Mouse (Mus musculus) ES-E14 (cell line): ENCODE measurements around the gene Ephx3.

ENCODE experiments used
- HCFC1 ChIP-seq: IDR thresholded peaks from 2 replicates; pipeline ENCODE4 v1.6.1; 2012; ENCODE audit warnings: low read length, inconsistent platforms, borderline replicate concordance; ENCODE audit not compliant: insufficient read depth
- MAFK ChIP-seq: IDR thresholded peaks from 2 replicates; pipeline ENCODE4 v1.6.1; 2014; ENCODE audit warnings: mild to moderate bottlenecking, low read depth, low read length, inconsistent platforms; ENCODE audit not compliant: insufficient read depth

DNA sequence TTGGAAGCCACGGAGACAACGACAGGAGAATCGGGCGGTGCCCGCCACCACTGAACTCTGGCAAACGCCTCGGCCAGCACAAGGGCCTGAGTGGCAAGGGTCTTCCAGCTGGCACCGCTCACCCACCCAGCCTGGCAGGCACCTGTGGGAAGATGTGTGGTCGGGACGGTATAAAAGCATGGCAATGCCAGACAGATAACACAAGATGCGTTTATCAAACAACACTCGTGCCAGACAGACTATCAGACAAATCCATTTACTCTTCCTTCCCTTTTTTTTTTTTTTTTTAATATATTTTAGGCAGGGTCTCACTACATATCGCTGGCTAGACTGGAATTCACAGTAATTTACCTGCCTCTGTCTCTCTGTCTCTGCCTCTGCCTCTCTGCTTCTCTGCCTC, 30.5 kb downstream of the Ephx3 start:
- no peak for TF ChIP-seq HCFC1
- no peak for TF ChIP-seq MAFK
